Mouse (Mus musculus) 3134 (cell line): ENCODE data around the gene Emilin3.

Experiments used
- DNase-seq: peaks from one replicate; pipeline ENCODE4 v3.0.0-alpha.2; 2011; ENCODE audit warnings: low spot score; ENCODE audit not compliant: insufficient read length; ENCODE audit errors: extremely low read depth

Gene Emilin3

GRCm38 (mm10) chr2:160917313-160917712 lies 5.2 kb upstream of the Emilin3 start:
- no peak for DNase-seq

- DNase-seq = no peak
These were observed 4.6 kb upstream of the Emilin3 start for GRCm38 (mm10) chr2:160916714-160917113.

- no peak for DNase-seq
These were observed 3.9 kb upstream of the Emilin3 start for GRCm38 (mm10) chr2:160915821-160916610.

- DNase-seq = no peak
These were observed 2.5 kb upstream of the Emilin3 start for GRCm38 (mm10) chr2:160914656-160915055.

GRCm38 (mm10) chr2:160911558-160912201 lies 448 bp downstream of the Emilin3 start:
- no peak for DNase-seq

GRCm38 (mm10) chr2:160910633-160911032 lies 1.5 kb downstream of the Emilin3 start:
- no peak for DNase-seq

- DNase-seq = no peak
These were observed 3.5 kb downstream of the Emilin3 start for GRCm38 (mm10) chr2:160908607-160909006.

- DNase-seq = no peak
These were observed 6.0 kb downstream of the Emilin3 start for GRCm38 (mm10) chr2:160906101-160906500.

- DNase-seq = no peak
These were observed 6.8 kb downstream of the Emilin3 start for GRCm38 (mm10) chr2:160905301-160905700.

GRCm38 (mm10) chr2:160901656-160902412 lies 10.3 kb downstream of the Emilin3 start:
- no peak for DNase-seq

GRCm38 (mm10) chr2:160891697-160892096 lies 20.4 kb downstream of the Emilin3 start:
- DNase-seq = no peak

- DNase-seq = no peak
These were observed 21.1 kb downstream of the Emilin3 start for GRCm38 (mm10) chr2:160891045-160891444.

GRCm38 (mm10) chr2:160887859-160888258 lies 24.3 kb downstream of the Emilin3 start:
- no peak for DNase-seq

- DNase-seq = no peak
These were observed 24.8 kb downstream of the Emilin3 start for GRCm38 (mm10) chr2:160887284-160887683.

GRCm38 (mm10) chr2:160886221-160886620 lies 25.9 kb downstream of the Emilin3 start:
- DNase-seq = no peak

GRCm38 (mm10) chr2:160884830-160885229 lies 27.3 kb downstream of the Emilin3 start:
- peak; percentile 53 for DNase-seq

GRCm38 (mm10) chr2:160883912-160884311 lies 28.2 kb downstream of the Emilin3 start:
- DNase-seq = no peak

GRCm38 (mm10) chr2:160882436-160882835 lies 29.7 kb downstream of the Emilin3 start:
- no peak for DNase-seq

GRCm38 (mm10) chr2:160881462-160882101 lies 30.5 kb downstream of the Emilin3 start:
- peak; percentile 47 for DNase-seq

GRCm38 (mm10) chr2:160880453-160881195 lies 31.5 kb downstream of the Emilin3 start, which contains the start of gene Lpin3:
Gene Lpin3 (plus strand): TSS chr2:160880670.
- peak; percentile 73 for DNase-seq
